Mouse (Mus musculus) megakaryocyte, embryonic 14.5 days (primary cell): ENCODE results near the gene Stat5b.

Experiments
- FLI1 ChIP-seq: IDR thresholded peaks from 2 replicates; pipeline ENCODE4 v1.6.1; 2012; ENCODE audit warnings: low read length, inconsistent platforms, mixed read lengths
- GATA1 ChIP-seq: IDR thresholded peaks from 3 replicates; pipeline ENCODE4 v1.6.1; 2012; ENCODE audit warnings: mixed read lengths, low read length, inconsistent platforms, borderline replicate concordance

DNA sequence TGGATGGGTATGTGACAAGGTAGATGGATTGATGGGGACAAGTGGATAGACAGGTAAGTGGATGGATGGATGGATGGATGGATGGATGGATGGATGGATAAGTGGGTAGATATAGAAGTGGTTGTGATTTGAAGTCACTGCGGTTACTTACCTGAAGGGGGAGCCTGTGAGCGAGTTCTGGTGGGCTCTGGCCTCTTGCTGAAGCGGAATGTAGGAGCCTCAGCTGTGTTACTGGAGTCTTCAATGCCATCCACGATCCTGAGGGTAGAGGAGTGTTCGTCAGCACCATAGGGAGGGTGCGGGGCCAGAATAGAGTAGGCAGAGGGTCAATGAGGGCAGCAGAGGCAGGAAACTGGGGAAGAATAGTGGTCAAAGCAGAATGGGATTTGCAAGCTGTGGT is 105.4 kb downstream of the Stat5b start:
- TF ChIP-seq GATA1 (no peak), FLI1 (no peak)
